Mouse (Mus musculus) ES-Bruce4 (cell line): ENCODE data around the gene Slc44a4.

ENCODE experiments used
- CTCF ChIP-seq: IDR thresholded peaks from one replicate; pipeline ENCODE4 v1.8.1; 2011; ENCODE audit warnings: low read depth, low read length
- EP300 ChIP-seq: IDR thresholded peaks from 2 replicates; pipeline ENCODE4 v1.6.1; 2011; ENCODE audit warnings: low read depth, low read length; ENCODE audit not compliant: insufficient read depth
- POLR2A ChIP-seq: IDR thresholded peaks from one replicate; pipeline ENCODE4 v1.8.1; 2011; ENCODE audit warnings: low read length; ENCODE audit not compliant: insufficient read depth

GRCm38 (mm10) chr17:34897373-34898159, 16.7 kb upstream of the Slc44a4 start:
- TF ChIP-seq POLR2A (no peak), CTCF (no peak), EP300 (no peak)
